Mouse (Mus musculus) testis, adult 2 months (tissue): ENCODE data around the gene Il1rap.

Source experiments
- CTCF ChIP-seq: fragments of 200-500 bp; IDR thresholded peaks from 2 replicates; pipeline ENCODE4 v1.5.1; 2012; ENCODE audit warnings: low read depth, mild to moderate bottlenecking, inconsistent platforms, low read length, moderate library complexity; ENCODE audit not compliant: control insufficient read depth, insufficient read depth, insufficient replicate concordance
- POLR2A ChIP-seq: fragments of 200-500 bp; IDR thresholded peaks from 2 replicates; pipeline ENCODE4 v1.6.1; 2012; ENCODE audit warnings: low read depth, mild to moderate bottlenecking, inconsistent platforms, low read length, moderate library complexity; ENCODE audit not compliant: control insufficient read depth

DNA sequence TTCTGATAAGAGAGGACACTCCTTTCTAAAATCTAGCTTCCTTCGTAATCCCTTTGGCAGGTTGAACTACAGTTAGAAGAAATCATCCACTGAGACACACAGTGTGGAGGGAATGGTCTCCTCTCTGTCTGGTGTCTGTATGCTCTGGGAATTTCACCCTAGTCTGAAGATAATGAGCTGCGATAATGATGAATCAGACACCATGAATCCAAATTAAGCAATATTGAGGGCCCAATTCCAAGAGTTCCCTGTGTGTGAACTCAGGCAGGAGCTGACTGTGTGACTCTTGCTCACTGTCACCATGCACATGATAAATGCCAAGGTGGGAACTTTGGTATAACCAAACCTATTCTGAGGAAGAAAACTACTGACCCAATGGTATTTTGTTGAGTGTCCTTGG lies 26.5 kb downstream of the Il1rap start:
- TF ChIP-seq CTCF = no peak
- TF ChIP-seq POLR2A = no peak
